Mouse (Mus musculus): ENCODE results near the gene Col28a1.

DNA sequence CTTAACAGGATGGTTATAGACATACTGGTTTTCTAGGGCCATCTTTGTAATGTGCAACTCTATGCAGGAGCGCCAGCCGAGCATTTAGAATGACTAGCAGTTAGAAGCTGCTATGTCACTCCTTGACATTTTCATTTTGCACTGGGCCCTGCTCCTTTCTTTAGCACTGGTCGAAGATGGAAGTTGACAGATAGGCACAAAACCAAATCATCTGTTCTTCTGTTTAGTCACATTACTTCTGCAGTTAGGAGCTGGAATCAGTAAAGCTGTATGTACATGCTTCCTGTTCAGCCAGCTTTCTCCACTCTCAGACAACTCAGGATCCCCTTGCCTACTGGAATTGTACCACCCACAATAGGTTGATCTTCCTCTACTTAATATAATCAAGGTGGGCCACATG, 18.2 kb upstream of the Col28a1 start:
- no peak for TF ChIP-seq CTCF (IDR thresholded peaks at IDR 0.05; ENCODE audit: insufficient read depth, low read depth, low read length)
- no peak for TF ChIP-seq POLR2A (IDR thresholded peaks at IDR 0.05; ENCODE audit: insufficient read depth, low read depth, low read length)
